Mouse (Mus musculus) cortical plate, adult 2 months (tissue): ENCODE measurements around the gene Bmper. TPM values are rescaled to one million over a fixed set of nuclear protein-coding genes. Genes with fewer than 3 reads are reported as not detected.

Source experiments
- H3K27ac ChIP-seq: fragments of 200-500 bp; 2 replicates; pipeline ENCODE4 v1.5.1; 2012; ENCODE audit warnings: low read length, control low read depth, inconsistent platforms; ENCODE audit not compliant: insufficient read depth
- H3K4me1 ChIP-seq: fragments of 200-500 bp; 2 replicates; pipeline ENCODE4 v1.6.1; 2011; ENCODE audit warnings: low read length; ENCODE audit not compliant: control insufficient read depth, insufficient read depth
- H3K4me3 ChIP-seq: fragments of 200-500 bp; 2 replicates; pipeline ENCODE4 v1.5.1; 2011; ENCODE audit warnings: mild to moderate bottlenecking, low read length, control low read depth; ENCODE audit not compliant: insufficient read depth
- CTCF ChIP-seq: fragments of 200-500 bp; IDR thresholded peaks from 2 replicates; pipeline ENCODE4 v1.5.1; 2011; ENCODE audit warnings: mild to moderate bottlenecking, control low read depth, low read length; ENCODE audit not compliant: insufficient read depth; ENCODE audit errors: extremely low read depth
- POLR2A ChIP-seq: fragments of 200-500 bp; IDR thresholded peaks from 2 replicates; pipeline ENCODE4 v1.6.1; 2011; ENCODE audit warnings: mild to moderate bottlenecking, low read length, control low read depth; ENCODE audit not compliant: insufficient read depth; ENCODE audit errors: extremely low read depth
- polyA plus RNA-seq: library from polyadenylated mRNA; depleted of rRNA; stranded (reverse); fragments of >200 nt; gene quantifications from 2 replicates; pipeline ENCODE4 v1.2.3, GENCODE M21; 2012

The Bmper gene
- polyA plus RNA-seq, 1 experiment, result 5.9 TPM

GRCm38 (mm10) chr9:23315631-23316330 is 92.9 kb downstream of the Bmper start:
- Histone ChIP-seq H3K4me1 (0 out of 2 replicates have a peak, but pooled peaks cover 1% of the 10 kb centered on the region), H3K4me3 (no peak overlapping the region), H3K27ac (no peak overlapping the region)
- no peak for TF ChIP-seq POLR2A
- TF ChIP-seq CTCF, result no peak

- H3K27ac ChIP-seq, result no peak overlapping the region
- no peak for TF ChIP-seq CTCF
- no peak for TF ChIP-seq POLR2A
- H3K4me1 ChIP-seq, result no peaks in the 10 kb centered on the region
Observed at GRCm38 (mm10) chr9:23327830-23328229, 105.0 kb downstream of the Bmper start.

GRCm38 (mm10) chr9:23333041-23333622 is 110.3 kb downstream of the Bmper start:
- TF ChIP-seq CTCF (no peak), POLR2A (no peak)
- Histone ChIP-seq H3K4me3 (no peak overlapping the region), H3K4me1 (no peaks in the 10 kb centered on the region), H3K27ac (no peak overlapping the region)

More at GRCm38 (mm10) chr9:23327830-23328229, 105.0 kb downstream of the Bmper start:
- no peak overlapping the region for H3K4me3 ChIP-seq

GRCm38 (mm10) chr9:23340551-23340950 is 117.7 kb downstream of the Bmper start:
- Histone ChIP-seq H3K4me3 (no peak overlapping the region), H3K4me1 (no peaks in the 10 kb centered on the region), H3K27ac (no peak overlapping the region)
- TF ChIP-seq POLR2A (no peak), CTCF (no peak)

GRCm38 (mm10) chr9:23341246-23341645 is 118.4 kb downstream of the Bmper start:
- no peak overlapping the region for H3K27ac ChIP-seq
- TF ChIP-seq POLR2A, result no peak
- TF ChIP-seq CTCF, result no peak
- H3K4me1 ChIP-seq, result no peaks in the 10 kb centered on the region
- no peak overlapping the region for H3K4me3 ChIP-seq

GRCm38 (mm10) chr9:23344353-23344752 is 121.5 kb downstream of the Bmper start:
- Histone ChIP-seq H3K4me1 (no peaks in the 10 kb centered on the region), H3K27ac (no peak overlapping the region), H3K4me3 (no peak overlapping the region)
- TF ChIP-seq CTCF (no peak), POLR2A (no peak)

- Histone ChIP-seq H3K4me1 (no peaks in the 10 kb centered on the region), H3K27ac (no peak overlapping the region), H3K4me3 (no peak overlapping the region)
- TF ChIP-seq POLR2A, result no peak
- no peak for TF ChIP-seq CTCF
Observed at GRCm38 (mm10) chr9:23345093-23345844, 122.4 kb downstream of the Bmper start.

- Histone ChIP-seq H3K4me3 (no peak overlapping the region), H3K27ac (no peak overlapping the region), H3K4me1 (peaks cover 2% of the 10 kb centered on the region; the same call in 1 of the 2 replicates)
- TF ChIP-seq POLR2A, result no peak
- no peak for TF ChIP-seq CTCF
Observed at GRCm38 (mm10) chr9:23349603-23350002, 126.7 kb downstream of the Bmper start.

GRCm38 (mm10) chr9:23351400-23351799 is 128.5 kb downstream of the Bmper start:
- Histone ChIP-seq H3K4me1 (peaks cover 2% of the 10 kb centered on the region; the same call in 1 of the 2 replicates), H3K27ac (no peak overlapping the region), H3K4me3 (no peak overlapping the region)
- TF ChIP-seq CTCF (no peak), POLR2A (no peak)
